Mouse (Mus musculus): ENCODE measurements at regions not wholly inside any gene's neighbourhood (a gene's known extent, or its start where the extent isn't known, plus 50 kb on each side); places are given as distances from the start of the nearest gene placed in this dataset.

- Histone ChIP-seq H3K27ac (ENCODE audit: low read depth, low read length) (no peak overlapping the region), H3K4me1 (ENCODE audit: control insufficient read depth, insufficient read depth, low read length) (no peaks in the 10 kb centered on the region), H3K9ac (replicated peaks; ENCODE audit: low read depth, low read length) (no peak overlapping the region), H3K4me3 (ENCODE audit: low read depth, low read length) (no peak overlapping the region), H3K9me3 (ENCODE audit: control insufficient read depth, low read length) (no peaks in the 10 kb centered on the region), H3K27me3 (ENCODE audit: control insufficient read depth, insufficient read depth, low read length) (no peaks in the 10 kb centered on the region), H3K36me3 (ENCODE audit: control insufficient read depth, insufficient read depth, low read length) (no peaks in the 10 kb centered on the region), H3K4me2 (ENCODE audit: low read depth, low read length) (no peak overlapping the region)
- WGBS: 69% methylated on average over 10 of the region's 10 CpGs
- ATAC-seq (ENCODE audit: low read depth): no peak
Measured at GRCm38 (mm10) chr6:126340098-126340610, 173.4 kb upstream of the Ntf3 start.

- Histone ChIP-seq H3K9ac (replicated peaks; ENCODE audit: low read depth, low read length) (no peak overlapping the region), H3K36me3 (ENCODE audit: control insufficient read depth, insufficient read depth, low read length) (no peaks in the 10 kb centered on the region), H3K9me3 (ENCODE audit: control insufficient read depth, low read length) (no peaks in the 10 kb centered on the region), H3K27me3 (ENCODE audit: control insufficient read depth, insufficient read depth, low read length) (no peaks in the 10 kb centered on the region), H3K27ac (ENCODE audit: low read depth, low read length) (no peak overlapping the region), H3K4me1 (ENCODE audit: control insufficient read depth, insufficient read depth, low read length) (no peaks in the 10 kb centered on the region), H3K4me2 (ENCODE audit: low read depth, low read length) (no peak overlapping the region), H3K4me3 (ENCODE audit: low read depth, low read length) (no peak overlapping the region)
- WGBS: 91% methylated on average over 8 of the region's 8 CpGs
- ATAC-seq (ENCODE audit: low read depth): no peak
Measured at GRCm38 (mm10) chr6:126337711-126338110, 171.0 kb upstream of the Ntf3 start.

GRCm38 (mm10) chr6:126334258-126334657 lies 167.5 kb upstream of the Ntf3 start:
- Histone ChIP-seq H3K4me2 (ENCODE audit: low read depth, low read length) (no peak overlapping the region), H3K4me3 (ENCODE audit: low read depth, low read length) (no peak overlapping the region), H3K4me1 (ENCODE audit: control insufficient read depth, insufficient read depth, low read length) (no peaks in the 10 kb centered on the region), H3K9ac (replicated peaks; ENCODE audit: low read depth, low read length) (no peak overlapping the region), H3K27me3 (ENCODE audit: control insufficient read depth, insufficient read depth, low read length) (no peaks in the 10 kb centered on the region), H3K27ac (ENCODE audit: low read depth, low read length) (no peak overlapping the region), H3K9me3 (ENCODE audit: control insufficient read depth, low read length) (no peaks in the 10 kb centered on the region), H3K36me3 (ENCODE audit: control insufficient read depth, insufficient read depth, low read length) (no peaks in the 10 kb centered on the region)
- 79% methylated on average over 8 of the region's 8 CpGs for WGBS
- no peak for ATAC-seq (ENCODE audit: low read depth)

GRCm38 (mm10) chr6:126327187-126327586 lies 160.5 kb upstream of the Ntf3 start:
- H3K9me3 ChIP-seq (ENCODE audit: control insufficient read depth, low read length): no peaks in the 10 kb centered on the region
- H3K4me3 ChIP-seq (ENCODE audit: low read depth, low read length): no peak overlapping the region
- ATAC-seq (ENCODE audit: low read depth): no peak
- WGBS: 88% methylated on average over 2 of the region's 2 CpGs
- H3K4me1 ChIP-seq (ENCODE audit: control insufficient read depth, insufficient read depth, low read length): no peaks in the 10 kb centered on the region
- H3K36me3 ChIP-seq (ENCODE audit: control insufficient read depth, insufficient read depth, low read length): no peaks in the 10 kb centered on the region
- H3K4me2 ChIP-seq (ENCODE audit: low read depth, low read length): no peak overlapping the region
- H3K27ac ChIP-seq (ENCODE audit: low read depth, low read length): no peak overlapping the region
- no peaks in the 10 kb centered on the region for H3K27me3 ChIP-seq (ENCODE audit: control insufficient read depth, insufficient read depth, low read length)
- H3K9ac ChIP-seq (replicated peaks; ENCODE audit: low read depth, low read length): no peak overlapping the region

GRCm38 (mm10) chr6:126318523-126318922 lies 151.8 kb upstream of the Ntf3 start:
- no peak overlapping the region for H3K4me3 ChIP-seq (ENCODE audit: low read depth, low read length)
- no peaks in the 10 kb centered on the region for H3K4me1 ChIP-seq (ENCODE audit: control insufficient read depth, insufficient read depth, low read length)
- no peaks in the 10 kb centered on the region for H3K9me3 ChIP-seq (ENCODE audit: control insufficient read depth, low read length)
- H3K27ac ChIP-seq (ENCODE audit: low read depth, low read length): no peak overlapping the region
- no peak for ATAC-seq (ENCODE audit: low read depth)
- H3K9ac ChIP-seq (replicated peaks; ENCODE audit: low read depth, low read length): no peak overlapping the region
- 68% methylated on average over 2 of the region's 2 CpGs for WGBS
- H3K36me3 ChIP-seq (ENCODE audit: control insufficient read depth, insufficient read depth, low read length): no peaks in the 10 kb centered on the region
- no peaks in the 10 kb centered on the region for H3K27me3 ChIP-seq (ENCODE audit: control insufficient read depth, insufficient read depth, low read length)
- no peak overlapping the region for H3K4me2 ChIP-seq (ENCODE audit: low read depth, low read length)

- Histone ChIP-seq H3K4me1 (ENCODE audit: control insufficient read depth, insufficient read depth, low read length) (no peaks in the 10 kb centered on the region), H3K9me3 (ENCODE audit: control insufficient read depth, low read length) (no peaks in the 10 kb centered on the region), H3K27me3 (ENCODE audit: control insufficient read depth, insufficient read depth, low read length) (no peaks in the 10 kb centered on the region)
Measured at GRCm38 (mm10) chr6:126310786-126311480, 144.2 kb upstream of the Ntf3 start.

GRCm38 (mm10) chr6:126303086-126303485 lies 136.4 kb upstream of the Ntf3 start:
- H3K9ac ChIP-seq (replicated peaks; ENCODE audit: low read depth, low read length): no peak overlapping the region
- no peak overlapping the region for H3K27ac ChIP-seq (ENCODE audit: low read depth, low read length)
- no peak overlapping the region for H3K4me2 ChIP-seq (ENCODE audit: low read depth, low read length)
- 39% methylated on average over 3 of the region's 3 CpGs for WGBS
- no peaks in the 10 kb centered on the region for H3K9me3 ChIP-seq (ENCODE audit: control insufficient read depth, low read length)
- no peak for ATAC-seq (ENCODE audit: low read depth)
- H3K36me3 ChIP-seq (ENCODE audit: control insufficient read depth, insufficient read depth, low read length): no peaks in the 10 kb centered on the region
- H3K4me3 ChIP-seq (ENCODE audit: low read depth, low read length): no peak overlapping the region
- H3K27me3 ChIP-seq (ENCODE audit: control insufficient read depth, insufficient read depth, low read length): no peaks in the 10 kb centered on the region
- no peaks in the 10 kb centered on the region for H3K4me1 ChIP-seq (ENCODE audit: control insufficient read depth, insufficient read depth, low read length)

More at GRCm38 (mm10) chr6:126310786-126311480, 144.2 kb upstream of the Ntf3 start:
- Histone ChIP-seq H3K4me2 (ENCODE audit: low read depth, low read length) (no peak overlapping the region), H3K4me3 (ENCODE audit: low read depth, low read length) (no peak overlapping the region), H3K36me3 (ENCODE audit: control insufficient read depth, insufficient read depth, low read length) (no peaks in the 10 kb centered on the region), H3K9ac (replicated peaks; ENCODE audit: low read depth, low read length) (no peak overlapping the region), H3K27ac (ENCODE audit: low read depth, low read length) (no peak overlapping the region)
- 62% methylated on average over 3 of the region's 3 CpGs for WGBS
- no peak for ATAC-seq (ENCODE audit: low read depth)

GRCm38 (mm10) chr6:126291581-126291980 lies 124.9 kb upstream of the Ntf3 start:
- WGBS: 88% methylated on average over 2 of the region's 2 CpGs
- no peaks in the 10 kb centered on the region for H3K27me3 ChIP-seq (ENCODE audit: control insufficient read depth, insufficient read depth, low read length)
- no peak for ATAC-seq (ENCODE audit: low read depth)

GRCm38 (mm10) chr6:126287166-126287565 lies 120.5 kb upstream of the Ntf3 start:
- WGBS: 67% methylated on average over 4 of the region's 4 CpGs
- Histone ChIP-seq H3K27ac (ENCODE audit: low read depth, low read length) (no peak overlapping the region), H3K4me2 (ENCODE audit: low read depth, low read length) (no peak overlapping the region), H3K27me3 (ENCODE audit: control insufficient read depth, insufficient read depth, low read length) (no peaks in the 10 kb centered on the region), H3K9ac (replicated peaks; ENCODE audit: low read depth, low read length) (no peak overlapping the region), H3K36me3 (ENCODE audit: control insufficient read depth, insufficient read depth, low read length) (no peaks in the 10 kb centered on the region), H3K4me3 (ENCODE audit: low read depth, low read length) (no peak overlapping the region), H3K4me1 (ENCODE audit: control insufficient read depth, insufficient read depth, low read length) (no peaks in the 10 kb centered on the region), H3K9me3 (ENCODE audit: control insufficient read depth, low read length) (no peaks in the 10 kb centered on the region)
- ATAC-seq (ENCODE audit: low read depth): no peak

More at GRCm38 (mm10) chr6:126291581-126291980, 124.9 kb upstream of the Ntf3 start:
- H3K4me2 ChIP-seq (ENCODE audit: low read depth, low read length): no peak overlapping the region
- H3K27ac ChIP-seq (ENCODE audit: low read depth, low read length): no peak overlapping the region
- H3K36me3 ChIP-seq (ENCODE audit: control insufficient read depth, insufficient read depth, low read length): no peaks in the 10 kb centered on the region
- no peak overlapping the region for H3K9ac ChIP-seq (replicated peaks; ENCODE audit: low read depth, low read length)
- H3K4me3 ChIP-seq (ENCODE audit: low read depth, low read length): no peak overlapping the region
- no peaks in the 10 kb centered on the region for H3K4me1 ChIP-seq (ENCODE audit: control insufficient read depth, insufficient read depth, low read length)
- no peaks in the 10 kb centered on the region for H3K9me3 ChIP-seq (ENCODE audit: control insufficient read depth, low read length)

Measured in neural tube, embryonic 14.5 days (tissue).